Mouse (Mus musculus): ENCODE results near the gene Dse.

DNA sequence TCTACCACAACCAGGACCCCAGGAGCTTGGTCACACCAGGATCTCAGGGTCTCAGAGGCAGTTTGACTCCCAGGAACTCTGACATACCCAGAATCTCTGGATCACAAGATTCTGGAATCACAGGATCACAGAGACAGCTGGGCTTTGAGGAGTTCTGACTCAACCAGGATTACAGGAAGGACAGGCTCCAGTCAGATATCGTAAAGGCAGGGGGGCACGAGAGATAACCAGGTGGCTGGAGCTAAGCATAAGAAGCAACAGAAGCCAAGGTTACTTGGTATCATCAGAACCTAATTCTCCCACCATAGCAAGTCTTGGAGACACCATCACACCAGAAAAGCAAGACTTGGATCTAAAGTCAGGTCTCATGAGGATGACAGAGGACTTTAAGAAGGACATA lies 65.8 kb downstream of the Dse start:
- TF ChIP-seq EP300 (IDR thresholded peaks at IDR 0.05; ENCODE audit: low read depth) = no peak
- no peak for TF ChIP-seq CTCF (IDR thresholded peaks at IDR 0.05; ENCODE audit: low read depth)

All from liver, postnatal 0 days (tissue).